In genomic region chr9:14662876-14663275, GRCm38 (mm10) we compare ENCODE assay signal across 14 mouse cellular contexts. TPM values are rescaled to one million over a fixed set of nuclear protein-coding genes. Genes with fewer than 3 reads are reported as not detected.
DNase-seq lines count a peak whose midpoint lies in the region; ATAC-seq lines count a peak whose summit lies in the region.
"Had no signal": no experiment of that assay in that cellular context is flagged by ENCODE, and none has a peak within 500 bp of the region (broad histone marks: within the 10 kb centered on the region; RNA-seq: fewer than 3 reads in every experiment).

No protein-coding gene starts in this region.

- H3K4me1 ChIP-seq in embryonic facial prominence, embryonic 13.5 days: 0 out of 2 replicates have a peak, but pooled peaks cover 3% of the 10 kb centered on the region
- 0 out of 2 replicates have a peak, but pooled peaks cover 5% of the 10 kb centered on the region for H3K4me1 ChIP-seq in limb, embryonic 13.5 days
- H3K4me1 ChIP-seq: kidney, embryonic 15.5 days; liver, embryonic 12.5 days had no signal

- no peaks in the 10 kb centered on the region for H3K27me3 ChIP-seq in embryonic facial prominence, embryonic 13.5 days
- H3K27me3 ChIP-seq in limb, embryonic 13.5 days: no peaks in the 10 kb centered on the region
- H3K27me3 ChIP-seq: kidney, embryonic 15.5 days; liver, embryonic 12.5 days had no signal

- peak overlapping the region; percentile 32 for H3K9ac ChIP-seq in embryonic facial prominence, embryonic 13.5 days
- H3K9ac ChIP-seq in limb, embryonic 13.5 days: no peak overlapping the region
- H3K9ac ChIP-seq: kidney, embryonic 15.5 days; liver, embryonic 12.5 days had no signal

- peak overlapping the region; percentile 30; the same call in 1 of the 2 replicates for H3K4me2 ChIP-seq in embryonic facial prominence, embryonic 13.5 days
- H3K4me2 ChIP-seq in limb, embryonic 13.5 days (replicated peaks): peak overlapping the region; percentile 30; the same call in 1 of the 2 replicates
- H3K4me2 ChIP-seq: kidney, embryonic 15.5 days; liver, embryonic 12.5 days had no signal

- H3K9me3 ChIP-seq in embryonic facial prominence, embryonic 13.5 days: no peaks in the 10 kb centered on the region
- H3K9me3 ChIP-seq in limb, embryonic 13.5 days: no peaks in the 10 kb centered on the region
- H3K9me3 ChIP-seq: kidney, embryonic 15.5 days; liver, embryonic 12.5 days had no signal

- WGBS in embryonic facial prominence, embryonic 13.5 days: 67% methylated on average over 7 of the region's 7 CpGs
- 71% methylated on average over 7 of the region's 7 CpGs for WGBS in limb, embryonic 13.5 days

- no peaks in the 10 kb centered on the region for H3K36me3 ChIP-seq in embryonic facial prominence, embryonic 13.5 days
- H3K36me3 ChIP-seq in limb, embryonic 13.5 days: no peaks in the 10 kb centered on the region
- H3K36me3 ChIP-seq: kidney, embryonic 15.5 days; liver, embryonic 12.5 days had no signal

- H3K27ac ChIP-seq in embryonic facial prominence, embryonic 13.5 days: peak overlapping the region; percentile 86
- H3K27ac ChIP-seq in limb, embryonic 13.5 days: 0 out of 2 replicates have a peak overlapping the region, but pooled peaks have one; percentile 55
- H3K27ac ChIP-seq: kidney, embryonic 15.5 days; liver, embryonic 12.5 days had no signal

- DNase-seq in urinary bladder, postnatal 36 days (ENCODE audit: low spot score in 2 of 2): peak; percentile 25 to 49
- no peak for DNase-seq in urinary bladder, postnatal 25 days (ENCODE audit: low spot score)
- DNase-seq in T-cell, adult 2 months (ENCODE audit: low spot score): no peak
- DNase-seq in cerebellum, adult 18-20 months: no peak
- DNase-seq in layer of hippocampus, adult 11-12 months (ENCODE audit: low spot score): no peak
- DNase-seq: adrenal gland, adult 8-10 months; cerebellum, postnatal 10 days; heart, postnatal 14 days had no signal

- peak; percentile 77; the same call in 1 of the 2 replicates for ATAC-seq in embryonic facial prominence, embryonic 13.5 days (ENCODE audit: insufficient number of reproducible peaks, insufficient read depth, low FRiP score, low TSS enrichment, low read depth)
- no peak for ATAC-seq in limb, embryonic 13.5 days (ENCODE audit: low FRiP score, low read depth)
- ATAC-seq: forebrain, embryonic 14.5 days; hindbrain, embryonic 16.5 days; liver, embryonic 12.5 days had no signal

- H3K4me3 ChIP-seq in embryonic facial prominence, embryonic 13.5 days: no peak overlapping the region
- H3K4me3 ChIP-seq in limb, embryonic 13.5 days: no peak overlapping the region
- H3K4me3 ChIP-seq: kidney, embryonic 15.5 days; liver, embryonic 12.5 days had no signal

RNA-seq across cellular contexts. Expression of gene Amotl1, which starts 18.0 kb away (rescaled TPM):
- polyA plus RNA-seq in embryonic facial prominence, embryonic 13.5 days (2015; fragmentation: Nextera tagmentation; extraction: Ambion mirVana): 35.4 and 35.5 TPM in 2 replicates
- 33.3 and 35.3 TPM in 2 replicates for polyA plus RNA-seq in limb, embryonic 13.5 days (2015; fragmentation: Nextera tagmentation; extraction: Ambion mirVana)

Comparison
In these comparisons a context has a peak if more than half of its experiments do, and no peak if none do; other contexts are left out.
1. DNase-seq: peak in urinary bladder, postnatal 36 days (2 of 2); none in urinary bladder, postnatal 25 days (single experiment), T-cell, adult 2 months (single experiment), cerebellum, adult 18-20 months (0 of 2) and layer of hippocampus, adult 11-12 months (single experiment).